ENCODE assay signal across 1 mouse cellular context in the genomic region with DNA sequence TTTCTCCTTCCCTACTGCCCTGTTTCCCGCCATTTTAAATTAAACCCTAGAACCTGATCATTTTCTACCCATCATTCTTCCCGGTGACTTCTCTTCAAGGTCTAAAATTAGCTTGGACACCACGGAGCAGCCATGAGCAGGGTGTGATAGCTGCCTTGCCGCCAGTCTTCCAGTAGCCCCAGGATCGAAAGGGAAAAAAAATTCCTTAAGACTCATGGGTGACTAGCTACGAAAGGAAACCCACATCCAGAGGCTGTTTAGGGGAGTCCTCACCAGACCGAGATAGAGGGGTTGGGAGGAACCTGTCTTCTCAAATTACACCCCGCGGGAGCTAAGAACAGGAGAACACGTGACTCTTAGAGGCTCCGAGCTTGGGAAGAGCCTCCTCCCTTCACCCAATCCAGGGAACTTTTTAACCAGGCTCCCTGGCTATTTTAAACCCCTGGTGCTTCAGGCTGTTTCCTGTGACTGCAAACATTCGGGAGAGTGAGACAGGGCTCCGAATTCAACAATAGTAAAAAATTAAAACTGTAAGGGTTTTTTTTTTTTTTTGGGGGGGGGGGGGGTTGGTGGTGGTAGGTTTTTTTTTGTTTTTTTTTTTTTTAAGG.
TF ChIP-seq lines count a peak whose summit lies in the region.

No protein-coding gene starts in this region.

TF ChIP-seq in MEL, 35 proteins besides CTCF, POLR2A, EP300 and RAD21 (continued from another document):
- no peak for TF ChIP-seq POLR2AphosphoS5 (IDR thresholded peaks at IDR 0.05; ENCODE audit: borderline replicate concordance, low read depth, low read length)
- no peak for TF ChIP-seq TAL1 (IDR thresholded peaks at IDR 0.05; ENCODE audit: low read length)
- TF ChIP-seq MAX (IDR thresholded peaks at IDR 0.05; ENCODE audit: low read length): peak; percentile 87
- TF ChIP-seq MYC (IDR thresholded peaks at IDR 0.05; ENCODE audit: low read depth, low read length): no peak
- TF ChIP-seq ZKSCAN1 (IDR thresholded peaks at IDR 0.05; ENCODE audit: low read depth, low read length): no peak
- TF ChIP-seq ZC3H11A (IDR thresholded peaks at IDR 0.05; ENCODE audit: low read depth, low read length): no peak
- TF ChIP-seq MEF2A (IDR thresholded peaks at IDR 0.05; ENCODE audit: extremely low read depth, insufficient replicate concordance, low read depth, low read length, poor library complexity, severe bottlenecking): no peak
- no peak for TF ChIP-seq MAFK (IDR thresholded peaks at IDR 0.05; ENCODE audit: borderline replicate concordance, low read depth, low read length)
- TF ChIP-seq ELF1 (IDR thresholded peaks at IDR 0.05; ENCODE audit: low read depth, low read length): no peak
- no peak for TF ChIP-seq MYB (IDR thresholded peaks at IDR 0.05; ENCODE audit: low read depth, low read length)
- no peak for TF ChIP-seq POLR2AphosphoS2 (IDR thresholded peaks at IDR 0.05; ENCODE audit: low read length)
- no peak for TF ChIP-seq CHD1 (IDR thresholded peaks at IDR 0.05; ENCODE audit: low read depth, low read length)
- TF ChIP-seq TBP (IDR thresholded peaks at IDR 0.05; ENCODE audit: low read depth, low read length): no peak
- peak; percentile 94 for TF ChIP-seq USF1 (IDR thresholded peaks at IDR 0.05; ENCODE audit: low read depth, low read length)
- TF ChIP-seq CHD2 (IDR thresholded peaks at IDR 0.05; ENCODE audit: low read length): no peak
- TF ChIP-seq HCFC1 (IDR thresholded peaks at IDR 0.05; ENCODE audit: low read depth, low read length): no peak
- no peak for TF ChIP-seq KAT2A (conservative IDR thresholded peaks at IDR 0.05; ENCODE audit: low read depth, low read length)
- TF ChIP-seq SMC3 (IDR thresholded peaks at IDR 0.05; ENCODE audit: low read depth, low read length): no peak
- peak; percentile 55; the same call in 1 of the 2 replicates for TF ChIP-seq BHLHE40 (IDR thresholded peaks at IDR 0.05; ENCODE audit: borderline replicate concordance, low read depth, low read length)
- TF ChIP-seq UBTF (IDR thresholded peaks at IDR 0.05; ENCODE audit: borderline replicate concordance, insufficient read depth, low read depth, low read length): no peak
- TF ChIP-seq GATA1 (IDR thresholded peaks at IDR 0.05; ENCODE audit: low read depth, low read length): no peak
- no peak; the same call in 1 of the 2 replicates for TF ChIP-seq MXI1 (IDR thresholded peaks at IDR 0.05; ENCODE audit: low read depth, low read length)
